Mouse (Mus musculus) megakaryocyte, adult 5-6 weeks (primary cell): ENCODE data around the gene Spint1. TPM values are rescaled to one million over a fixed set of nuclear protein-coding genes. Genes with fewer than 3 reads are reported as not detected.

Experiments
- ATAC-seq: 2 replicates; pipeline ENCODE4 v1.8.0; 2016; ENCODE audit warnings: mild to moderate bottlenecking, inconsistent platforms; ENCODE audit not compliant: poor library complexity, severe bottlenecking
- total RNA-seq, 2 experiments: library from RNA; stranded (forward) in 1 of 2; stranded (reverse) in 1 of 2; fragments of 153-499, 151-499 nt in 1 of 2; fragments of 221-1000, 200-1000 nt in 1 of 2; gene quantifications; 2 replicates each; pipeline versions ENCODE4 v1.2.3 to v1.2.4; 2015 to 2017

The Spint1 gene
- total RNA-seq, 2 experiments from 2014 or later: not detected

- no peak for ATAC-seq
Measured at GRCm38 (mm10) chr2:119240819-119241186, 3.6 kb downstream of the Spint1 start.

GRCm38 (mm10) chr2:119242548-119242947, 5.4 kb downstream of the Spint1 start:
- ATAC-seq: no peak

GRCm38 (mm10) chr2:119245246-119245645, 8.1 kb downstream of the Spint1 start:
- ATAC-seq: no peak

- ATAC-seq: no peak
Measured at GRCm38 (mm10) chr2:119247904-119248303, 10.7 kb downstream of the Spint1 start.

- ATAC-seq: no peak
Measured at GRCm38 (mm10) chr2:119249592-119250061, 12.5 kb downstream of the Spint1 start.

- ATAC-seq: no peak
Measured at GRCm38 (mm10) chr2:119250377-119250776, 13.2 kb downstream of the Spint1 start.

GRCm38 (mm10) chr2:119250826-119251478, 13.8 kb downstream of the Spint1 start:
- ATAC-seq: peak; percentile 98

- ATAC-seq: no peak
Measured at GRCm38 (mm10) chr2:119254976-119255375, 17.8 kb downstream of the Spint1 start.

- 0 out of 2 replicates have a peak, but pooled peaks have one; percentile 21 for ATAC-seq
Measured at GRCm38 (mm10) chr2:119260518-119260917, 23.4 kb downstream of the Spint1 start.

- ATAC-seq: no peak
Measured at GRCm38 (mm10) chr2:119261326-119261725, 24.2 kb downstream of the Spint1 start.

- peak; percentile 93 for ATAC-seq
Measured at GRCm38 (mm10) chr2:119262978-119263377, 25.8 kb downstream of the Spint1 start.

GRCm38 (mm10) chr2:119263813-119264212, 26.7 kb downstream of the Spint1 start:
- ATAC-seq: no peak

- no peak for ATAC-seq
Measured at GRCm38 (mm10) chr2:119270286-119270642, 33.1 kb downstream of the Spint1 start.

- ATAC-seq: peak; percentile 97
Measured at GRCm38 (mm10) chr2:119270643-119271331, 33.6 kb downstream of the Spint1 start, which contains the start of gene Rhov. Rhov (minus strand) TSS chr2:119271272.

- no peak for ATAC-seq
Measured at GRCm38 (mm10) chr2:119274126-119274525, 37.0 kb downstream of the Spint1 start.

GRCm38 (mm10) chr2:119276926-119277325, 39.8 kb downstream of the Spint1 start:
- ATAC-seq: no peak

GRCm38 (mm10) chr2:119277810-119278209, 40.6 kb downstream of the Spint1 start:
- ATAC-seq: no peak

- no peak for ATAC-seq
Measured at GRCm38 (mm10) chr2:119281899-119282565, 44.9 kb downstream of the Spint1 start.

- no peak for ATAC-seq
Measured at GRCm38 (mm10) chr2:119287372-119287771, 50.2 kb downstream of the Spint1 start.

- peak; percentile 94 for ATAC-seq
Measured at GRCm38 (mm10) chr2:119288270-119288882, 51.2 kb downstream of the Spint1 start, which contains the start of gene Vps18. Vps18 (plus strand) TSS chr2:119288740.

- ATAC-seq: peak; percentile 69
Measured at GRCm38 (mm10) chr2:119289014-119289416, 51.9 kb downstream of the Spint1 start.
